In genomic region chr4:58913336-58914026, GRCm38 (mm10) we compare ENCODE assay signal across 8 mouse cellular contexts. TPM values are rescaled to one million over a fixed set of nuclear protein-coding genes. Genes with fewer than 3 reads are reported as not detected.
DNase-seq lines count a peak whose midpoint lies in the region; ATAC-seq and TF ChIP-seq lines count a peak whose summit lies in the region.

No protein-coding gene starts in this region.

- 42% methylated on average over 3 of the region's 3 CpGs for WGBS in forebrain, postnatal 0 days
- 2% methylated on average over 3 of the region's 3 CpGs for WGBS in liver, embryonic 16.5 days (ENCODE audit: insufficient replicate concordance)
- WGBS in stomach, embryonic 14.5 days, result 37% methylated on average over 3 of the region's 3 CpGs

- H3K36me3 ChIP-seq in forebrain, postnatal 0 days (ENCODE audit: insufficient read depth), result no peaks in the 10 kb centered on the region
- no peaks in the 10 kb centered on the region for H3K36me3 ChIP-seq in liver, embryonic 16.5 days (ENCODE audit: control insufficient read depth, insufficient read depth)
- no peaks in the 10 kb centered on the region for H3K36me3 ChIP-seq in stomach, embryonic 14.5 days (ENCODE audit: control insufficient read depth, insufficient read depth, low read length)

- no peaks in the 10 kb centered on the region for H3K4me1 ChIP-seq in forebrain, postnatal 0 days (ENCODE audit: insufficient read depth)
- peaks cover 21% of the 10 kb centered on the region for H3K4me1 ChIP-seq in liver, embryonic 16.5 days (ENCODE audit: control insufficient read depth, low read depth, low read length)
- peaks cover 8% of the 10 kb centered on the region; the same call in 1 of the 2 replicates for H3K4me1 ChIP-seq in stomach, embryonic 14.5 days (ENCODE audit: control insufficient read depth, insufficient read depth, low read length)

- no peaks in the 10 kb centered on the region for H3K27me3 ChIP-seq in forebrain, postnatal 0 days (ENCODE audit: insufficient read depth, low read length)
- no peaks in the 10 kb centered on the region for H3K27me3 ChIP-seq in liver, embryonic 16.5 days (ENCODE audit: control insufficient read depth, insufficient read depth, low read depth, low read length)
- no peaks in the 10 kb centered on the region for H3K27me3 ChIP-seq in stomach, embryonic 14.5 days (ENCODE audit: control insufficient read depth, insufficient read depth, low read length)

- peak overlapping the region; percentile 93 for H3K4me3 ChIP-seq in forebrain, postnatal 0 days (ENCODE audit: low read depth, low read length)
- no peak overlapping the region for H3K4me3 ChIP-seq in liver, embryonic 16.5 days (ENCODE audit: low read depth, low read length)
- H3K4me3 ChIP-seq in stomach, embryonic 14.5 days (ENCODE audit: low read depth, low read length), result peak overlapping the region; percentile 79

- peak overlapping the region; percentile 78 for H3K4me2 ChIP-seq in forebrain, postnatal 0 days (ENCODE audit: low read depth)
- peak overlapping the region; percentile 87; the same call in 1 of the 2 replicates for H3K4me2 ChIP-seq in liver, embryonic 16.5 days (ENCODE audit: low read depth, low read length)
- peak overlapping the region; percentile 57 for H3K4me2 ChIP-seq in stomach, embryonic 14.5 days (replicated peaks; ENCODE audit: low read depth, low read length)

- H3K9ac ChIP-seq in forebrain, postnatal 0 days, result no peak overlapping the region
- H3K9ac ChIP-seq in liver, embryonic 16.5 days (ENCODE audit: low read depth, low read length), result no peak overlapping the region
- no peak overlapping the region for H3K9ac ChIP-seq in stomach, embryonic 14.5 days (replicated peaks; ENCODE audit: low read depth, low read length)

- H3K9me3 ChIP-seq in forebrain, postnatal 0 days (ENCODE audit: low read length), result no peaks in the 10 kb centered on the region
- H3K9me3 ChIP-seq in liver, embryonic 16.5 days (replicated peaks; ENCODE audit: control insufficient read depth, low read length), result no peaks in the 10 kb centered on the region
- no peaks in the 10 kb centered on the region for H3K9me3 ChIP-seq in stomach, embryonic 14.5 days (ENCODE audit: control insufficient read depth, low read depth, low read length)

- TF ChIP-seq CTCF in forebrain, postnatal 0 days (IDR thresholded peaks at IDR 0.05; ENCODE audit: low read depth), result no peak

- no peak overlapping the region for H3K27ac ChIP-seq in forebrain, postnatal 0 days (ENCODE audit: low read depth, low read length)
- H3K27ac ChIP-seq in liver, embryonic 16.5 days (ENCODE audit: low read length), result no peak overlapping the region
- no peak overlapping the region for H3K27ac ChIP-seq in stomach, embryonic 14.5 days (ENCODE audit: low read length)

- peak; percentile 24 to 34 for DNase-seq in lung, adult 18-20 months
- DNase-seq in lung, postnatal 14 days, result no peak
- DNase-seq in forebrain, postnatal 0 days, result no peak
- no peak for DNase-seq in urinary bladder, postnatal 36 days (ENCODE audit: low spot score in 2 of 2)
- no peak for DNase-seq in urinary bladder, postnatal 25 days (ENCODE audit: low spot score)

- no peak for ATAC-seq in forebrain, postnatal 0 days
- no peak for ATAC-seq in liver, embryonic 16.5 days (ENCODE audit: low read depth)
- no peak for ATAC-seq in stomach, embryonic 14.5 days (ENCODE audit: insufficient number of reproducible peaks, insufficient read depth, low FRiP score, low read depth)
- ATAC-seq in frontal cortex, adult (ENCODE audit: low TSS enrichment), result no peak

RNA-seq across cellular contexts. Expression of gene Ecpas, which starts 0.9 kb away (rescaled TPM):
- total RNA-seq in forebrain, postnatal 0 days (2014; rRNA removed), result 64.5 and 81.6 TPM in 2 replicates
- polyA plus RNA-seq in forebrain, postnatal 0 days (2015; fragmentation: Nextera tagmentation; extraction: Ambion mirVana), result 19.5 and 22.5 TPM in 2 replicates
- polyA plus RNA-seq in liver, embryonic 16.5 days (2015; fragmentation: Nextera tagmentation; extraction: Ambion mirVana), result 12.7 and 14.0 TPM in 2 replicates
- 41.0 and 47.7 TPM in 2 replicates for polyA plus RNA-seq in stomach, embryonic 14.5 days (2014; fragmentation: Nextera tagmentation; extraction: Ambion mirVana)

RNA-seq across cellular contexts. Expression of gene Zkscan16, which starts 29.9 kb away (rescaled TPM):
- 3.7 and 5.6 TPM in 2 replicates for total RNA-seq in forebrain, postnatal 0 days (2014; rRNA removed)
- 0.44 and 1.5 TPM in 2 replicates for polyA plus RNA-seq in forebrain, postnatal 0 days (2015; fragmentation: Nextera tagmentation; extraction: Ambion mirVana)
- 0.04 and 0.05 TPM in 2 replicates for polyA plus RNA-seq in liver, embryonic 16.5 days (2015; fragmentation: Nextera tagmentation; extraction: Ambion mirVana)
- polyA plus RNA-seq in stomach, embryonic 14.5 days (2014; fragmentation: Nextera tagmentation; extraction: Ambion mirVana), result 0.68 and 1.2 TPM in 2 replicates

Comparison
In these comparisons a context has a peak if more than half of its experiments do, and no peak if none do; other contexts are left out.
1. DNase-seq: peak in lung, adult 18-20 months (2 of 2); none in lung, postnatal 14 days (single experiment), forebrain, postnatal 0 days (single experiment), urinary bladder, postnatal 36 days (0 of 2) and urinary bladder, postnatal 25 days (single experiment).
2. Peak in every context shown above with its lines, with median percentiles within 50 percentile points of each other: H3K4me2 ChIP-seq.